Mouse (Mus musculus) small intestine, adult 2 months (tissue): ENCODE results near the gene Ybx2. TPM values are rescaled to one million over a fixed set of nuclear protein-coding genes. Genes with fewer than 3 reads are reported as not detected.

Source experiments
- H3K27ac ChIP-seq: fragments of 200-500 bp; 2 replicates; pipeline ENCODE4 v1.5.1; 2012; ENCODE audit warnings: low read depth, low read length, control low read depth, inconsistent platforms; ENCODE audit not compliant: insufficient read depth
- H3K27me3 ChIP-seq: fragments of 200-500 bp; 2 replicates; pipeline ENCODE4 v1.6.1; 2012; ENCODE audit warnings: mild to moderate bottlenecking, moderate library complexity, low read length, inconsistent platforms; ENCODE audit not compliant: control insufficient read depth, insufficient read depth
- H3K36me3 ChIP-seq: fragments of 200-500 bp; 2 replicates; pipeline ENCODE4 v1.6.1; 2012; ENCODE audit warnings: mild to moderate bottlenecking, low read length, control low read depth, inconsistent platforms; ENCODE audit not compliant: control insufficient read depth, insufficient read depth
- H3K4me1 ChIP-seq: fragments of 200-500 bp; 2 replicates; pipeline ENCODE4 v1.6.1; 2012; ENCODE audit warnings: low read length, inconsistent platforms, mixed read lengths; ENCODE audit not compliant: control insufficient read depth, insufficient read depth, insufficient read length
- H3K4me3 ChIP-seq: fragments of 200-500 bp; 2 replicates; pipeline ENCODE4 v1.5.1; 2012; ENCODE audit warnings: low read depth, mild to moderate bottlenecking, control low read depth, inconsistent platforms, low read length, moderate library complexity
- CTCF ChIP-seq: fragments of 200-500 bp; IDR thresholded peaks from 2 replicates; pipeline ENCODE4 v1.5.1; 2012; ENCODE audit warnings: low read depth, mild to moderate bottlenecking, control low read depth, inconsistent platforms, low read length, moderate library complexity, mixed read lengths; ENCODE audit not compliant: insufficient replicate concordance, insufficient read length; ENCODE audit errors: extremely low read depth
- POLR2A ChIP-seq: fragments of 200-500 bp; IDR thresholded peaks from 2 replicates; pipeline ENCODE4 v1.6.1; 2012; ENCODE audit warnings: low read depth, mild to moderate bottlenecking, control low read depth, inconsistent platforms, low read length, moderate library complexity
- WGBS: fragments of 180-500 bp; shearing (Covaris S2); methylation state at CpG from one replicate; pipeline ENCODE4 v1.1.7; 2018; 5-methylcytosine and 5-hydroxymethylcytosine counted together
- polyA plus RNA-seq: library from polyadenylated mRNA; depleted of rRNA; stranded (reverse); fragments of >200 nt; gene quantifications from 2 replicates; pipeline ENCODE4 v1.2.3, GENCODE M21; 2012

Ybx2 gene
- polyA plus RNA-seq, 1 experiment, result 11.4 TPM

GRCm38 (mm10) chr11:69945216-69945615 is 9.6 kb downstream of the Ybx2 start:
- 81% methylated on average over 13 of the region's 13 CpGs for WGBS
- H3K27ac ChIP-seq, result no peak overlapping the region

GRCm38 (mm10) chr11:69945997-69946891 is 10.6 kb downstream of the Ybx2 start:
- no peaks in the 10 kb centered on the region for H3K36me3 ChIP-seq
- no peak for TF ChIP-seq CTCF
- TF ChIP-seq POLR2A, result no peak
- H3K27me3 ChIP-seq, result no peaks in the 10 kb centered on the region
- H3K4me1 ChIP-seq, result peaks cover 4% of the 10 kb centered on the region
- H3K4me3 ChIP-seq, result 0 out of 2 replicates have a peak overlapping the region, but pooled peaks have one; percentile 0
- WGBS, result 86% methylated on average over 18 of the region's 18 CpGs
- 0 out of 2 replicates have a peak overlapping the region, but pooled peaks have one; percentile 13 for H3K27ac ChIP-seq

More at GRCm38 (mm10) chr11:69945216-69945615, 9.6 kb downstream of the Ybx2 start:
- Histone ChIP-seq H3K4me3 (no peak overlapping the region), H3K27me3 (no peaks in the 10 kb centered on the region), H3K4me1 (peaks cover 4% of the 10 kb centered on the region), H3K36me3 (no peaks in the 10 kb centered on the region)
- TF ChIP-seq CTCF, result no peak
- no peak for TF ChIP-seq POLR2A

- no peak for TF ChIP-seq CTCF
- TF ChIP-seq POLR2A, result no peak
- H3K36me3 ChIP-seq, result no peaks in the 10 kb centered on the region
- H3K27ac ChIP-seq, result peak overlapping the region; percentile 37; the same call in 1 of the 2 replicates
- no peaks in the 10 kb centered on the region for H3K27me3 ChIP-seq
- H3K4me3 ChIP-seq, result peak overlapping the region; percentile 56
- WGBS, result 14% methylated on average over 29 of the region's 29 CpGs
- peaks cover 4% of the 10 kb centered on the region for H3K4me1 ChIP-seq
Measured at GRCm38 (mm10) chr11:69947337-69948065, 11.9 kb downstream of the Ybx2 start.

GRCm38 (mm10) chr11:69948066-69948762 is 12.6 kb downstream of the Ybx2 start, which contains the start of gene Slc2a4:
Gene Slc2a4 (minus strand): TSS chr11:69948188.
- no peaks in the 10 kb centered on the region for H3K36me3 ChIP-seq
- TF ChIP-seq POLR2A (no peak), CTCF (no peak)
- no peaks in the 10 kb centered on the region for H3K27me3 ChIP-seq
- H3K27ac ChIP-seq, result peak within 1 kb of the TSS; percentile 37; the same call in 1 of the 2 replicates
- under 1% methylated on average over 34 of the region's 34 CpGs for WGBS
- peak within 1 kb of the TSS; percentile 56 for H3K4me3 ChIP-seq
- H3K4me1 ChIP-seq, result peaks cover 6% of the 10 kb centered on the region

GRCm38 (mm10) chr11:69948763-69949150 is 13.2 kb downstream of the Ybx2 start:
- no peaks in the 10 kb centered on the region for H3K27me3 ChIP-seq
- H3K4me3 ChIP-seq, result peak overlapping the region; percentile 56
- H3K4me1 ChIP-seq, result peaks cover 6% of the 10 kb centered on the region
- WGBS, result under 1% methylated on average over 14 of the region's 14 CpGs
- peak; percentile 96 for TF ChIP-seq CTCF
- no peak for TF ChIP-seq POLR2A
- no peak overlapping the region for H3K27ac ChIP-seq
- H3K36me3 ChIP-seq, result no peaks in the 10 kb centered on the region

GRCm38 (mm10) chr11:69950807-69951459 is 15.3 kb downstream of the Ybx2 start:
- no peak overlapping the region for H3K4me3 ChIP-seq
- TF ChIP-seq POLR2A, result no peak
- peak; percentile 33; the same call in 1 of the 2 replicates for TF ChIP-seq CTCF
- WGBS, result 48% methylated on average over 4 of the region's 4 CpGs
- no peaks in the 10 kb centered on the region for H3K27me3 ChIP-seq
- H3K4me1 ChIP-seq, result peaks cover 9% of the 10 kb centered on the region
- no peaks in the 10 kb centered on the region for H3K36me3 ChIP-seq
- H3K27ac ChIP-seq, result no peak overlapping the region
